Mouse (Mus musculus): ENCODE results near the gene Arl4d. TPM values are rescaled to one million over a fixed set of nuclear protein-coding genes. Genes with fewer than 3 reads are reported as not detected.
A peak's percentile ranks its signal among the peaks of the same experiment; 100 is the strongest.

The Arl4d gene
- total and polyA plus RNA-seq, 2 experiments from 2014 or later: 5.7 to 6.9 TPM

GRCm38 (mm10) chr11:101700446-101700845, 35.1 kb downstream of the Arl4d start:
- Histone ChIP-seq H3K4me3 (ENCODE audit: low read depth, low read length) (no peak overlapping the region), H3K4me2 (ENCODE audit: low read depth, low read length, poor library complexity, severe bottlenecking) (no peak overlapping the region), H3K27ac (ENCODE audit: low read depth, low read length) (no peak overlapping the region), H3K9ac (replicated peaks; ENCODE audit: low read length, poor library complexity, severe bottlenecking) (no peak overlapping the region), H3K27me3 (ENCODE audit: insufficient read depth, low read length) (no peaks in the 10 kb centered on the region), H3K36me3 (ENCODE audit: insufficient read depth, low read length) (no peaks in the 10 kb centered on the region), H3K4me1 (ENCODE audit: insufficient read depth, low read length) (0 out of 2 replicates have a peak, but pooled peaks cover under 1% of the 10 kb centered on the region), H3K9me3 (ENCODE audit: low read length) (no peaks in the 10 kb centered on the region)
- no peak for TF ChIP-seq CTCF (IDR thresholded peaks at IDR 0.05)
- ATAC-seq (ENCODE audit: low FRiP score) (no peak), DNase-seq (ENCODE audit: low spot score) (peak; percentile 33)
- WGBS: 52% methylated on average over 12 of the region's 12 CpGs

- H3K9me3 ChIP-seq (ENCODE audit: low read length): no peaks in the 10 kb centered on the region
- H3K4me3 ChIP-seq (ENCODE audit: low read depth, low read length): no peak overlapping the region
- no peak for TF ChIP-seq CTCF (IDR thresholded peaks at IDR 0.05)
- no peak for ATAC-seq (ENCODE audit: low FRiP score)
- H3K36me3 ChIP-seq (ENCODE audit: insufficient read depth, low read length): no peaks in the 10 kb centered on the region
- 51% methylated on average over 5 of the region's 5 CpGs for WGBS
- no peak overlapping the region for H3K9ac ChIP-seq (replicated peaks; ENCODE audit: low read length, poor library complexity, severe bottlenecking)
- H3K27ac ChIP-seq (ENCODE audit: low read depth, low read length): no peak overlapping the region
- H3K27me3 ChIP-seq (ENCODE audit: insufficient read depth, low read length): no peaks in the 10 kb centered on the region
- DNase-seq (ENCODE audit: low spot score): no peak
- H3K4me2 ChIP-seq (ENCODE audit: low read depth, low read length, poor library complexity, severe bottlenecking): no peak overlapping the region
- H3K4me1 ChIP-seq (ENCODE audit: insufficient read depth, low read length): no peaks in the 10 kb centered on the region
These were observed 38.7 kb downstream of the Arl4d start for GRCm38 (mm10) chr11:101704081-101704480.

- H3K9ac ChIP-seq (replicated peaks; ENCODE audit: low read length, poor library complexity, severe bottlenecking): no peak overlapping the region
- WGBS: 81% methylated on average over 10 of the region's 10 CpGs
- no peak for TF ChIP-seq CTCF (IDR thresholded peaks at IDR 0.05)
- no peaks in the 10 kb centered on the region for H3K9me3 ChIP-seq (ENCODE audit: low read length)
- H3K4me2 ChIP-seq (ENCODE audit: low read depth, low read length, poor library complexity, severe bottlenecking): no peak overlapping the region
- no peaks in the 10 kb centered on the region for H3K27me3 ChIP-seq (ENCODE audit: insufficient read depth, low read length)
- DNase-seq (ENCODE audit: low spot score) (no peak), ATAC-seq (ENCODE audit: low FRiP score) (no peak)
- no peak overlapping the region for H3K4me3 ChIP-seq (ENCODE audit: low read depth, low read length)
- H3K36me3 ChIP-seq (ENCODE audit: insufficient read depth, low read length): no peaks in the 10 kb centered on the region
- H3K4me1 ChIP-seq (ENCODE audit: insufficient read depth, low read length): no peaks in the 10 kb centered on the region
- H3K27ac ChIP-seq (ENCODE audit: low read depth, low read length): no peak overlapping the region
These were observed 41.6 kb downstream of the Arl4d start for GRCm38 (mm10) chr11:101706764-101707448.

GRCm38 (mm10) chr11:101708482-101708881, 43.1 kb downstream of the Arl4d start:
- ATAC-seq (ENCODE audit: low FRiP score) (no peak), DNase-seq (ENCODE audit: low spot score) (no peak)
- no peaks in the 10 kb centered on the region for H3K9me3 ChIP-seq (ENCODE audit: low read length)
- no peak overlapping the region for H3K27ac ChIP-seq (ENCODE audit: low read depth, low read length)
- no peak overlapping the region for H3K4me3 ChIP-seq (ENCODE audit: low read depth, low read length)
- no peak overlapping the region for H3K9ac ChIP-seq (replicated peaks; ENCODE audit: low read length, poor library complexity, severe bottlenecking)
- 75% methylated on average over 5 of the region's 5 CpGs for WGBS
- no peak overlapping the region for H3K4me2 ChIP-seq (ENCODE audit: low read depth, low read length, poor library complexity, severe bottlenecking)
- no peak for TF ChIP-seq CTCF (IDR thresholded peaks at IDR 0.05)
- no peaks in the 10 kb centered on the region for H3K4me1 ChIP-seq (ENCODE audit: insufficient read depth, low read length)
- no peaks in the 10 kb centered on the region for H3K36me3 ChIP-seq (ENCODE audit: insufficient read depth, low read length)
- H3K27me3 ChIP-seq (ENCODE audit: insufficient read depth, low read length): no peaks in the 10 kb centered on the region

- no peaks in the 10 kb centered on the region for H3K36me3 ChIP-seq (ENCODE audit: insufficient read depth, low read length)
These were observed 47.5 kb downstream of the Arl4d start for GRCm38 (mm10) chr11:101712811-101713210.

GRCm38 (mm10) chr11:101714012-101714411, 48.7 kb downstream of the Arl4d start:
- DNase-seq (ENCODE audit: low spot score) (no peak), ATAC-seq (ENCODE audit: low FRiP score) (no peak)
- Histone ChIP-seq H3K4me1 (ENCODE audit: insufficient read depth, low read length) (no peaks in the 10 kb centered on the region), H3K27ac (ENCODE audit: low read depth, low read length) (no peak overlapping the region), H3K9ac (replicated peaks; ENCODE audit: low read length, poor library complexity, severe bottlenecking) (no peak overlapping the region), H3K4me2 (ENCODE audit: low read depth, low read length, poor library complexity, severe bottlenecking) (no peak overlapping the region), H3K9me3 (ENCODE audit: low read length) (no peaks in the 10 kb centered on the region), H3K36me3 (ENCODE audit: insufficient read depth, low read length) (no peaks in the 10 kb centered on the region), H3K4me3 (ENCODE audit: low read depth, low read length) (no peak overlapping the region), H3K27me3 (ENCODE audit: insufficient read depth, low read length) (no peaks in the 10 kb centered on the region)
- WGBS: 62% methylated on average over 7 of the region's 7 CpGs
- TF ChIP-seq CTCF (IDR thresholded peaks at IDR 0.05): no peak

More at GRCm38 (mm10) chr11:101712811-101713210, 47.5 kb downstream of the Arl4d start:
- Histone ChIP-seq H3K4me2 (ENCODE audit: low read depth, low read length, poor library complexity, severe bottlenecking) (no peak overlapping the region), H3K27ac (ENCODE audit: low read depth, low read length) (no peak overlapping the region), H3K9me3 (ENCODE audit: low read length) (no peaks in the 10 kb centered on the region), H3K27me3 (ENCODE audit: insufficient read depth, low read length) (no peaks in the 10 kb centered on the region), H3K4me1 (ENCODE audit: insufficient read depth, low read length) (no peaks in the 10 kb centered on the region), H3K4me3 (ENCODE audit: low read depth, low read length) (no peak overlapping the region), H3K9ac (replicated peaks; ENCODE audit: low read length, poor library complexity, severe bottlenecking) (no peak overlapping the region)
- no peak for ATAC-seq (ENCODE audit: low FRiP score)
- no peak for DNase-seq (ENCODE audit: low spot score)
- TF ChIP-seq CTCF (IDR thresholded peaks at IDR 0.05): no peak
- 87% methylated on average over 9 of the region's 9 CpGs for WGBS

Other genes with a start within 250 kb of the Arl4d start
- gene Aarsd1, start 247.9 kb upstream of the Arl4d start, total RNA-seq (2014; rRNA removed): 67.4 and 78.3 TPM in 2 replicates
- 96.3 and 107 TPM in 2 replicates for gene Aarsd1, start 247.9 kb upstream of the Arl4d start, polyA plus RNA-seq (2015; fragmentation: Nextera tagmentation; extraction: Ambion mirVana)
- gene Gm27029, start 240.7 kb upstream of the Arl4d start, total RNA-seq (2014; rRNA removed): 1.8 and 5.7 TPM in 2 replicates
- gene Gm27029, start 240.7 kb upstream of the Arl4d start, polyA plus RNA-seq (2015; fragmentation: Nextera tagmentation; extraction: Ambion mirVana): 6.3 and 6.8 TPM in 2 replicates
- 10.4 and 12.9 TPM in 2 replicates for gene Rundc1, start 240.5 kb upstream of the Arl4d start, total RNA-seq (2014; rRNA removed)
- gene Rundc1, start 240.5 kb upstream of the Arl4d start, polyA plus RNA-seq (2015; fragmentation: Nextera tagmentation; extraction: Ambion mirVana): 24.2 and 25.2 TPM in 2 replicates
- 0.66 and 2.7 TPM in 2 replicates for gene Ptges3l, start 240.2 kb upstream of the Arl4d start, total RNA-seq (2014; rRNA removed)
- gene Ptges3l, start 240.2 kb upstream of the Arl4d start, polyA plus RNA-seq (2015; fragmentation: Nextera tagmentation; extraction: Ambion mirVana): 2.9 TPM in 2 replicates
- 605 and 614 TPM in 2 replicates for gene Rpl27, start 223.2 kb upstream of the Arl4d start, total RNA-seq (2014; rRNA removed)
- gene Rpl27, start 223.2 kb upstream of the Arl4d start, polyA plus RNA-seq (2015; fragmentation: Nextera tagmentation; extraction: Ambion mirVana): 227 and 260 TPM in 2 replicates
- 1.9 and 3.3 TPM in 2 replicates for gene Ifi35, start 217.1 kb upstream of the Arl4d start, total RNA-seq (2014; rRNA removed)
- gene Ifi35, start 217.1 kb upstream of the Arl4d start, polyA plus RNA-seq (2015; fragmentation: Nextera tagmentation; extraction: Ambion mirVana): 4.5 TPM in 2 replicates
- gene Rnd2, start 200.5 kb upstream of the Arl4d start, total RNA-seq (2014; rRNA removed): 90.5 and 96.3 TPM in 2 replicates
- gene Rnd2, start 200.5 kb upstream of the Arl4d start, polyA plus RNA-seq (2015; fragmentation: Nextera tagmentation; extraction: Ambion mirVana): 95.7 and 104 TPM in 2 replicates
- gene Vat1, start 199.3 kb upstream of the Arl4d start, total RNA-seq (2014; rRNA removed): 313 and 334 TPM in 2 replicates
- 143 and 146 TPM in 2 replicates for gene Vat1, start 199.3 kb upstream of the Arl4d start, polyA plus RNA-seq (2015; fragmentation: Nextera tagmentation; extraction: Ambion mirVana)
- gene Brca1, start 113.6 kb upstream of the Arl4d start, total RNA-seq (2014; rRNA removed): 2.8 and 5.1 TPM in 2 replicates
- 0.84 and 0.90 TPM in 2 replicates for gene Brca1, start 113.6 kb upstream of the Arl4d start, polyA plus RNA-seq (2015; fragmentation: Nextera tagmentation; extraction: Ambion mirVana)
- 121 and 128 TPM in 2 replicates for gene Nbr1, start 113.4 kb upstream of the Arl4d start, total RNA-seq (2014; rRNA removed)
- 56.3 and 59.7 TPM in 2 replicates for gene Nbr1, start 113.4 kb upstream of the Arl4d start, polyA plus RNA-seq (2015; fragmentation: Nextera tagmentation; extraction: Ambion mirVana)
- gene Tmem106a, start 83.3 kb upstream of the Arl4d start, total RNA-seq (2014; rRNA removed): 1.5 and 3.0 TPM in 2 replicates
- 3.5 and 3.6 TPM in 2 replicates for gene Tmem106a, start 83.3 kb upstream of the Arl4d start, polyA plus RNA-seq (2015; fragmentation: Nextera tagmentation; extraction: Ambion mirVana)
- gene Gm11634, start 66.3 kb upstream of the Arl4d start, total RNA-seq (2014; rRNA removed): not detected in 2 replicates
- not detected in 2 replicates for gene Gm11634, start 66.3 kb upstream of the Arl4d start, polyA plus RNA-seq (2015; fragmentation: Nextera tagmentation; extraction: Ambion mirVana)
- 2.8 and 3.6 TPM in 2 replicates for gene Rdm1, start 38.3 kb upstream of the Arl4d start, total RNA-seq (2014; rRNA removed)
- gene Rdm1, start 38.3 kb upstream of the Arl4d start, polyA plus RNA-seq (2015; fragmentation: Nextera tagmentation; extraction: Ambion mirVana): 8.3 and 9.2 TPM in 2 replicates
- 25.7 and 28.5 TPM in 2 replicates for gene Dhx8, start 67.4 kb downstream of the Arl4d start, total RNA-seq (2014; rRNA removed)
- gene Dhx8, start 67.4 kb downstream of the Arl4d start, polyA plus RNA-seq (2015; fragmentation: Nextera tagmentation; extraction: Ambion mirVana): 22.2 and 30.6 TPM in 2 replicates
- 25.6 and 30.4 TPM in 2 replicates for gene Etv4, start 119.8 kb downstream of the Arl4d start, total RNA-seq (2014; rRNA removed)
- 18.4 and 18.5 TPM in 2 replicates for gene Etv4, start 119.8 kb downstream of the Arl4d start, polyA plus RNA-seq (2015; fragmentation: Nextera tagmentation; extraction: Ambion mirVana)
- gene Meox1, start 228.8 kb downstream of the Arl4d start, total RNA-seq (2014; rRNA removed): 0.66 and 1.0 TPM in 2 replicates
- 0.83 and 1.2 TPM in 2 replicates for gene Meox1, start 228.8 kb downstream of the Arl4d start, polyA plus RNA-seq (2015; fragmentation: Nextera tagmentation; extraction: Ambion mirVana)

All from midbrain, postnatal 0 days (tissue).